Mouse (Mus musculus) G1E (cell line): Measurements from ENCODE around the gene Rpusd4. TPM values are rescaled to one million over a fixed set of nuclear protein-coding genes. Genes with fewer than 3 reads are reported as not detected.
A peak's percentile ranks its signal among the peaks of the same experiment; 100 is the strongest.

ENCODE experiments used
- ATAC-seq: 2 replicates; pipeline ENCODE4 v1.8.0; 2016; ENCODE audit warnings: mild to moderate bottlenecking; ENCODE audit not compliant: insufficient number of reproducible peaks, poor library complexity, low FRiP score, severe bottlenecking; ENCODE audit errors: extremely low read depth
- DNase-seq: peaks from one replicate; pipeline ENCODE4 v3.0.0; 2012; ENCODE audit warnings: low spot score
- H3K27me3 ChIP-seq: 2 replicates; pipeline ENCODE4 v1.6.1; 2012; ENCODE audit warnings: mild to moderate bottlenecking, low read length, inconsistent platforms; ENCODE audit not compliant: insufficient read depth
- H3K36me3 ChIP-seq: replicated peaks from 2 replicates; pipeline ENCODE3; 2012; ENCODE audit warnings: mild to moderate bottlenecking, inconsistent platforms
- H3K4me1 ChIP-seq: 2 replicates; pipeline ENCODE4 v1.6.1; 2012; ENCODE audit warnings: low read depth, low read length, inconsistent platforms, mixed read lengths; ENCODE audit not compliant: insufficient read depth
- H3K4me3 ChIP-seq: 2 replicates; pipeline ENCODE4 v1.5.1; 2012; ENCODE audit warnings: low read depth, mild to moderate bottlenecking, inconsistent platforms, low read length, moderate library complexity, mixed read lengths
- H3K9me3 ChIP-seq: replicated peaks from 2 replicates; pipeline ENCODE4 v1.6.1; 2012; ENCODE audit warnings: inconsistent platforms
- CTCF ChIP-seq: IDR thresholded peaks from 2 replicates; pipeline ENCODE4 v1.5.1; 2012; ENCODE audit warnings: low read depth, low read length, inconsistent platforms, mixed read lengths
- GATA1 ChIP-seq: IDR thresholded peaks from 2 replicates; pipeline ENCODE4 v1.6.1; 2012; ENCODE audit warnings: borderline replicate concordance, low read length, inconsistent platforms, mixed read lengths
- GATA2 ChIP-seq: IDR thresholded peaks from 2 replicates; pipeline ENCODE4 v1.6.1; 2012; ENCODE audit warnings: low read depth, low read length, inconsistent platforms, borderline replicate concordance
- POLR2AphosphoS5 ChIP-seq: IDR thresholded peaks from 2 replicates; pipeline ENCODE4 v1.6.1; 2012; ENCODE audit warnings: low read depth, low read length, inconsistent platforms; ENCODE audit not compliant: insufficient replicate concordance
- TAL1 ChIP-seq: conservative IDR thresholded peaks from 2 replicates; pipeline ENCODE4 v1.6.1; 2012; ENCODE audit warnings: low read depth, low read length, inconsistent platforms, mixed read lengths
- polyA plus RNA-seq: library from polyadenylated mRNA; stranded (reverse); fragments of >175 nt; gene quantifications from 2 replicates; pipeline ENCODE4 v1.2.3, GENCODE M21; 2012
- total RNA-seq, 2 experiments: library from RNA; stranded (forward) in 1 of 2; stranded (reverse) in 1 of 2; fragments of 200-1000 nt in 1 of 2; fragments of >200 nt in 1 of 2; fragmentation: Nextera tagmentation in 1 of 2; gene quantifications; 2 replicates each; pipeline ENCODE4 v1.2.3; 2014 to 2017

Gene Rpusd4
- total and polyA plus RNA-seq, 3 experiments = 3.1 to 24.9 (median 17.7) TPM

GRCm38 (mm10) chr9:35238915-35239571 lies 28.6 kb upstream of the Rpusd4 start:
- peaks cover 55% of the 10 kb centered on the region for H3K36me3 ChIP-seq
- ATAC-seq = no peak
- no peak for TF ChIP-seq TAL1
- TF ChIP-seq CTCF = no peak
- TF ChIP-seq POLR2AphosphoS5 = no peak
- no peak for TF ChIP-seq GATA2
- no peak for TF ChIP-seq GATA1
- no peaks in the 10 kb centered on the region for H3K27me3 ChIP-seq
- DNase-seq = no peak
- H3K4me3 ChIP-seq = no peak overlapping the region
- 0 out of 2 replicates have a peak, but pooled peaks cover 2% of the 10 kb centered on the region for H3K4me1 ChIP-seq
- H3K9me3 ChIP-seq = no peaks in the 10 kb centered on the region

- H3K36me3 ChIP-seq = peaks cover 54% of the 10 kb centered on the region
- H3K4me3 ChIP-seq = no peak overlapping the region
- no peak for ATAC-seq
- no peak for TF ChIP-seq GATA2
- no peak for TF ChIP-seq POLR2AphosphoS5
- no peak for TF ChIP-seq GATA1
- no peak for TF ChIP-seq TAL1
- TF ChIP-seq CTCF = no peak
- 0 out of 2 replicates have a peak, but pooled peaks cover 2% of the 10 kb centered on the region for H3K4me1 ChIP-seq
- H3K27me3 ChIP-seq = no peaks in the 10 kb centered on the region
- no peaks in the 10 kb centered on the region for H3K9me3 ChIP-seq
- no peak for DNase-seq
Observed at GRCm38 (mm10) chr9:35239734-35240133, 27.9 kb upstream of the Rpusd4 start.

- H3K4me1 ChIP-seq = peaks cover 8% of the 10 kb centered on the region; the same call in 1 of the 2 replicates
- H3K9me3 ChIP-seq = no peaks in the 10 kb centered on the region
- ATAC-seq = no peak
Observed at GRCm38 (mm10) chr9:35247405-35247804, 20.3 kb upstream of the Rpusd4 start.

GRCm38 (mm10) chr9:35249476-35249875 lies 18.2 kb upstream of the Rpusd4 start:
- Histone ChIP-seq H3K9me3 (no peaks in the 10 kb centered on the region), H3K4me1 (peaks cover 9% of the 10 kb centered on the region; the same call in 1 of the 2 replicates), H3K4me3 (no peak overlapping the region), H3K27me3 (no peaks in the 10 kb centered on the region), H3K36me3 (peaks cover 51% of the 10 kb centered on the region)
- ATAC-seq (no peak), DNase-seq (no peak)
- TF ChIP-seq CTCF = no peak
- no peak for TF ChIP-seq POLR2AphosphoS5

More at GRCm38 (mm10) chr9:35247405-35247804, 20.3 kb upstream of the Rpusd4 start:
- DNase-seq = no peak
- H3K4me3 ChIP-seq = no peak overlapping the region
- TF ChIP-seq CTCF (no peak), POLR2AphosphoS5 (no peak), TAL1 (no peak), GATA2 (no peak), GATA1 (no peak)
- peaks cover 43% of the 10 kb centered on the region for H3K36me3 ChIP-seq
- no peaks in the 10 kb centered on the region for H3K27me3 ChIP-seq

- peaks cover 65% of the 10 kb centered on the region for H3K36me3 ChIP-seq
- no peaks in the 10 kb centered on the region for H3K9me3 ChIP-seq
- no peak overlapping the region for H3K4me3 ChIP-seq
- DNase-seq (no peak), ATAC-seq (no peak)
- H3K27me3 ChIP-seq = no peaks in the 10 kb centered on the region
- no peak for TF ChIP-seq GATA1
- TF ChIP-seq TAL1 = no peak
- TF ChIP-seq CTCF = no peak
- no peak for TF ChIP-seq POLR2AphosphoS5
- TF ChIP-seq GATA2 = no peak
- peaks cover 43% of the 10 kb centered on the region for H3K4me1 ChIP-seq
Observed at GRCm38 (mm10) chr9:35257365-35257764, 10.3 kb upstream of the Rpusd4 start.

GRCm38 (mm10) chr9:35262418-35262817 lies 5.2 kb upstream of the Rpusd4 start:
- Histone ChIP-seq H3K9me3 (no peaks in the 10 kb centered on the region), H3K4me1 (peaks cover 62% of the 10 kb centered on the region), H3K4me3 (no peak overlapping the region; the same call in 1 of the 2 replicates), H3K27me3 (no peaks in the 10 kb centered on the region), H3K36me3 (peaks cover 37% of the 10 kb centered on the region)
- ATAC-seq (no peak), DNase-seq (no peak)
- TF ChIP-seq TAL1 (no peak), GATA1 (no peak), CTCF (no peak), POLR2AphosphoS5 (no peak), GATA2 (no peak)

- Histone ChIP-seq H3K9me3 (no peaks in the 10 kb centered on the region), H3K36me3 (peaks cover 30% of the 10 kb centered on the region), H3K27me3 (no peaks in the 10 kb centered on the region), H3K4me3 (peak overlapping the region; percentile 60; the same call in 1 of the 2 replicates), H3K4me1 (peaks cover 61% of the 10 kb centered on the region)
- ATAC-seq = peak; percentile 47
- TF ChIP-seq POLR2AphosphoS5 (no peak), TAL1 (no peak)
- no peak for DNase-seq
Observed at GRCm38 (mm10) chr9:35263431-35263830, 4.2 kb upstream of the Rpusd4 start.
